Comparison of ENCODE assay signal across 9 mouse cellular contexts in genomic region chr6:99026040-99026439, GRCm38 (mm10).
DNase-seq lines count a peak whose midpoint lies in the region; ATAC-seq and TF ChIP-seq lines count a peak whose summit lies in the region.
"Had no signal": no experiment of that assay in that cellular context is flagged by ENCODE, and none has a peak within 500 bp of the region (broad histone marks: within the 10 kb centered on the region; RNA-seq: fewer than 3 reads in every experiment).

No protein-coding gene starts in this region.

- 0 out of 2 replicates have a peak, but pooled peaks cover 6% of the 10 kb centered on the region for H3K27me3 ChIP-seq in forebrain, embryonic 16.5 days (replicated peaks; ENCODE audit: control insufficient read depth, insufficient read depth, low read length)
- no peaks in the 10 kb centered on the region for H3K27me3 ChIP-seq in midbrain, embryonic 11.5 days (ENCODE audit: control insufficient read depth, insufficient read depth, low read length)

- DNase-seq in gastrocnemius, adult 2 months: no peak
- DNase-seq in gastrocnemius, postnatal 25 days: no peak
- peak; percentile 69 for DNase-seq in A20 (ENCODE audit: low read depth, low spot score)
- no peak for DNase-seq in midbrain, embryonic 11.5 days (ENCODE audit: low spot score, missing footprints)
- DNase-seq in cerebellum, adult 8-10 months: no peak
- DNase-seq in layer of hippocampus, postnatal 14 days (ENCODE audit: low spot score in 2 of 2): no peak
- DNase-seq in spleen, postnatal 10 days (ENCODE audit: low spot score in 2 of 2): no peak
- DNase-seq: cerebellum, adult 11-12 months had no signal

- peaks cover 27% of the 10 kb centered on the region for H3K4me1 ChIP-seq in forebrain, embryonic 16.5 days (replicated peaks; ENCODE audit: control insufficient read depth, insufficient read depth, low read length)
- peaks cover 36% of the 10 kb centered on the region for H3K4me1 ChIP-seq in midbrain, embryonic 11.5 days (ENCODE audit: control insufficient read depth, insufficient read depth, low read length)

- H3K27ac ChIP-seq in gastrocnemius, adult 2 months: peak overlapping the region; percentile 65
- peak overlapping the region; percentile 61 for H3K27ac ChIP-seq in forebrain, embryonic 16.5 days (ENCODE audit: low read length)
- H3K27ac ChIP-seq in midbrain, embryonic 11.5 days (ENCODE audit: low read depth, low read length): no peak overlapping the region

- no peaks in the 10 kb centered on the region for H3K36me3 ChIP-seq in forebrain, embryonic 16.5 days (ENCODE audit: control insufficient read depth, insufficient read depth)
- no peaks in the 10 kb centered on the region for H3K36me3 ChIP-seq in midbrain, embryonic 11.5 days (ENCODE audit: control insufficient read depth, insufficient read depth, low read length)

- H3K9ac ChIP-seq in forebrain, embryonic 16.5 days (replicated peaks; ENCODE audit: low read depth, low read length): peak overlapping the region; percentile 32
- H3K9ac ChIP-seq in midbrain, embryonic 11.5 days (ENCODE audit: low read length): no peak overlapping the region

- peak overlapping the region; percentile 91 for H3K4me3 ChIP-seq in gastrocnemius, adult 2 months
- H3K4me3 ChIP-seq in forebrain, embryonic 16.5 days (replicated peaks; ENCODE audit: low read length): peak overlapping the region; percentile 35
- no peak overlapping the region for H3K4me3 ChIP-seq in midbrain, embryonic 11.5 days (ENCODE audit: low read depth, low read length)

- 49% methylated on average over 3 of the region's 3 CpGs for WGBS in forebrain, embryonic 16.5 days
- WGBS in midbrain, embryonic 11.5 days: 64% methylated on average over 3 of the region's 3 CpGs

- no peak for TF ChIP-seq CTCF in gastrocnemius, adult 2 months (IDR thresholded peaks at IDR 0.05)

- no peak for ATAC-seq in forebrain, embryonic 16.5 days
- ATAC-seq in midbrain, embryonic 11.5 days (ENCODE audit: low FRiP score): no peak

- intact Hi-C loops in gastrocnemius, adult 2 months (cut with DNase I): no loop called here

- peak overlapping the region; percentile 45 for H3K4me2 ChIP-seq in forebrain, embryonic 16.5 days (ENCODE audit: low read length)
- peak overlapping the region; percentile 26 for H3K4me2 ChIP-seq in midbrain, embryonic 11.5 days

- no peaks in the 10 kb centered on the region for H3K9me3 ChIP-seq in forebrain, embryonic 16.5 days (ENCODE audit: control insufficient read depth, low read length)
- H3K9me3 ChIP-seq in midbrain, embryonic 11.5 days (ENCODE audit: control insufficient read depth, low read length): no peaks in the 10 kb centered on the region
